Mouse (Mus musculus) C2C12 (cell line): ENCODE measurements around the gene Nyap2.

Experiments used
- CEBPB ChIP-seq: IDR thresholded peaks from one replicate; pipeline ENCODE4 v1.6.1; 2011; ENCODE audit warnings: low read depth, mild to moderate bottlenecking, control low read depth, moderate library complexity
- CTCF ChIP-seq: IDR thresholded peaks from one replicate; pipeline ENCODE4 v1.5.1; 2011; ENCODE audit not compliant: control insufficient read depth, insufficient read depth, insufficient read length
- MYOD1 ChIP-seq: IDR thresholded peaks from one replicate; pipeline ENCODE4 v1.6.1; 2011; ENCODE audit warnings: low read depth; ENCODE audit not compliant: control insufficient read depth, insufficient read length
- USF1 ChIP-seq: IDR thresholded peaks from one replicate; pipeline ENCODE4 v1.6.1; 2011; ENCODE audit warnings: low read depth, mild to moderate bottlenecking, control low read depth, moderate library complexity

GRCm38 (mm10) chr1:81307407-81307806 is 230.7 kb downstream of the Nyap2 start:
- TF ChIP-seq USF1, result no peak
- no peak for TF ChIP-seq CTCF
- no peak for TF ChIP-seq CEBPB
- TF ChIP-seq MYOD1, result no peak
